Mouse (Mus musculus) liver, postnatal 0 days (tissue): ENCODE measurements around the gene Gm21992.

Source experiments
- CTCF ChIP-seq: sonication (generic); IDR thresholded peaks from 2 replicates; pipeline ENCODE4 v1.5.1; 2016; ENCODE audit warnings: antibody characterized with exemption, low read depth
- EP300 ChIP-seq: IDR thresholded peaks from 2 replicates; pipeline ENCODE4 v1.6.1; 2016; ENCODE audit warnings: antibody characterized with exemption, low read depth, mild to moderate bottlenecking

GRCm38 (mm10) chr19:4711098-4711600, 100.3 kb downstream of the Gm21992 start, which contains the start of gene Sptbn2:
- TF ChIP-seq CTCF (no peak), EP300 (no peak)
